Mouse (Mus musculus) neutrophil, adult 83 days (primary cell): ENCODE measurements around the gene Tas2r137. TPM values are rescaled to one million over a fixed set of nuclear protein-coding genes. Genes with fewer than 3 reads are reported as not detected.

ENCODE experiments used
- total RNA-seq, 2 experiments: library from RNA; stranded (reverse); gene quantifications; one replicate each; pipeline ENCODE4 v1.2.4; 2023

Gene Tas2r137
- total RNA-seq, result not detected

DNA sequence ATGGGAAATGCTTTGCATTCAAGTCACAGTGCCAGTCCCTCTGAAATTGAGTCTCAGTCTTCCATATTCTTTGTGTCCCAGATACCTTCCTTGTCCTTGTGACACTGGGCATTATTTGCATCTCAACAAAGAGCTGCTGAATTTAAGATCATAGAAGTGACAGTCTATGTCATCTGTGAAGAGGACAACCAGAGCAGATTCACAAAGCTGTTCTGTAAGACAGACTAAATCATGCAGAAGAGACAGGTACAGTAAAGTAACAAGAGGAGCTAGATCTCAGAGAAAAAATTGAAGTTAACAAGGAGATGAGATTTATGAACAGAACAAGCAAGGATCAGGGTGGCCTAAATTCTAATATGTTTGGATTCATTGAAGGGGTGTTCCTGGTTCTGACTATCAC is at the start of gene Tas2r137:
TSS of gene Tas2r137 (plus strand) at position 301 of the 400 bp plus-strand sequence.

GRCm38 (mm10) chr6:40470916-40471719 is 19.9 kb upstream of the Tas2r137 start, which contains the start of gene Ssbp1:
Ssbp1 (plus strand) TSS chr6:40471352.

GRCm38 (mm10) chr6:40493229-40493628 is 2.2 kb downstream of the Tas2r137 start, which contains the start of gene Tas2r108:
Tas2r108 (plus strand) TSS chr6:40493529.

DNA sequence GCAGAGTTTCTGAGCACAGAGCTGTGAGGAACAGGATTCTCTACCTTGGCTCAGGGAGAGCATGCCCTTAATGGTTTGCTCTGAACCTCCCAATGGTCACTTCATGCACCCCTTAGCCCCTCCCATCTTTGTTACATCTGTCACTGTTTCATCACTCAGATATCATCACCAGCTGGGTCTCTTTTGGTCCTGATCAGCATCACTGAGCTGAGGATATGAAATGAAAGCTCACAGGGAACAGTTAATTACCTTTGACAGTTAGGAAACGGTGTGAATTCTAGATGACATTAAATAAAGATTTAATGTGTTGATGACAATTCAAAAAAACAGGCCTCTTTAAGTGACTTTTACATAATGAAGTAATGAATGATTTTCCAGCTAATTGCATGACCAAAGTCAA is 28.4 kb downstream of the Tas2r137 start, which contains the start of gene Prss37:
TSS of gene Prss37 (minus strand) at position 101 of the 400 bp plus-strand sequence.

Other genes starting within 250 kb of the Tas2r137 start
- gene Agk, start 166.1 kb upstream of the Tas2r137 start, total RNA-seq, result 1 to 10 TPM; 7.0 to 9.4 TPM
- 10 to 100 TPM; 16.4 to 16.8 TPM for gene E330009J07Rik, start 55.1 kb upstream of the Tas2r137 start, total RNA-seq
- gene Wee2, start 52.1 kb upstream of the Tas2r137 start, total RNA-seq, result not detected
- gene Ssbp1, start 19.9 kb upstream of the Tas2r137 start, total RNA-seq, result 10 to 100 TPM; 23.6 to 29.4 TPM
- gene Tas2r108, start 2.3 kb downstream of the Tas2r137 start, total RNA-seq, result under 1 TPM in 1 of 2 experiments, not detected in 1; 0.42 TPM
- not detected for gene Prss37, start 28.3 kb downstream of the Tas2r137 start, total RNA-seq
- gene Olfr461, start 63.8 kb downstream of the Tas2r137 start, total RNA-seq, result under 1 TPM; 0.15 to 0.20 TPM
- gene Olfr460, start 78.3 kb downstream of the Tas2r137 start, total RNA-seq, result not detected
- gene Clec5a, start 94.6 kb downstream of the Tas2r137 start, total RNA-seq, result 100 to 1,000 TPM; 158 to 175 TPM
- not detected for gene Tas2r138, start 122.1 kb downstream of the Tas2r137 start, total RNA-seq
- 100 to 1,000 TPM; 101 to 129 TPM for gene Mgam, start 137.6 kb downstream of the Tas2r137 start, total RNA-seq